Mouse (Mus musculus): ENCODE results near the gene Nxph4. TPM values are rescaled to one million over a fixed set of nuclear protein-coding genes. Genes with fewer than 3 reads are reported as not detected.
A peak's percentile ranks its signal among the peaks of the same experiment; 100 is the strongest.

Nxph4 gene
- polyA plus RNA-seq, 1 experiment from 2014 or later = 0.81 TPM

DNA sequence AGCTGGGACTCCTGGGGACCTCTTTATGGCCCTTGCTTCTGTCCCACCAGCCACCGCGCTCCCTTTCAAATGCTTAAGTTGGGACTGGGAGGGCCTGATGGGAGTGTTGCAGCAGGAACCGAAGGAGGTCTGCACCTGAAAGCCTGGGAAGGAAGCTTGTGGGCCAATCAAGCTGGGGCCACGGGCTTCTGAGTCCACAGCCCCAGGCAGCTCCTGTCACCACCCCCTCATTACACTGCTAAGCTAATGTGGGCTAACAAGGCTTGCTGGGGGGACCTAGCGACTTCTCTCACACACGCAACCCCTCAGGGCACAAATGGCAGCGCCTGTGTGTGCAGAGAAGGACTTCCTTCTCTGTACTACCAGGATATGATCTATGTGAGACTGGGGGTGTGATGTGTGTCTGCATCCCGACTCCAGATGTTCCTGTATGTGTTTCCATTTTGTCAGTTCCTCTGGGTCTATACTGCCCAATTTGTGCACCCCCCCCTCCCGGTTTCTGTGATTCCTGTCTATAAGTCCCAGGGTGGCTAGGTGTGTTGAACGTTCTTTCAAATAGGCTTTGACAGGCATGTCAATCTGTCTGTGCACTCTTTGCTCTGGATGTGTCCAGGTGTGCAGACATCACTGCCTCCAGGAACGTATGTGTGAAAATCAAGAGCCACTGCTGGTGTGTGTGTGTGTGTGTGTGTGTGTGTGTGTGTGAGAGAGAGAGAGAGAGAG, 23.3 kb downstream of the Nxph4 start:
- WGBS = 11% methylated on average over 11 of the region's 11 CpGs
- Histone ChIP-seq H3K9me3 (ENCODE audit: control insufficient read depth, low read length) (no peaks in the 10 kb centered on the region), H3K9ac (ENCODE audit: low read length) (peak overlapping the region; percentile 67; the same call in 1 of the 2 replicates), H3K27ac (replicated peaks in 1 of 2; ENCODE audit: control insufficient read depth in 1 of 2, insufficient read depth in 1 of 2, low read depth in 2 of 2, low read length in 2 of 2) (no peak overlapping the region), H3K36me3 (ENCODE audit: control insufficient read depth, insufficient read depth, low read length) (peaks cover 3% of the 10 kb centered on the region; the same call in 1 of the 2 replicates), H3K4me3 (ENCODE audit: control insufficient read depth in 1 of 2, insufficient read depth in 1 of 2, low read depth in 1 of 2, low read length in 2 of 2) (peak overlapping the region; percentile 49 to 52; a peak in 3 of 4 replicates), H3K27me3 (ENCODE audit: control insufficient read depth, insufficient read depth, low read length) (peaks cover 87% of the 10 kb centered on the region), H3K4me2 (ENCODE audit: low read length) (peak overlapping the region; percentile 96), H3K4me1 (ENCODE audit: control insufficient read depth in 2 of 2, insufficient read depth in 2 of 2, low read length in 2 of 2) (peaks cover 34 to 48% of the 10 kb centered on the region in 2 experiments)
- ATAC-seq (ENCODE audit: insufficient number of reproducible peaks, insufficient read depth, low FRiP score, low read depth) = no peak

GRCm38 (mm10) chr10:127509837-127510701, 24.3 kb downstream of the Nxph4 start:
- no peak for ATAC-seq (ENCODE audit: insufficient number of reproducible peaks, insufficient read depth, low FRiP score, low read depth)
- Histone ChIP-seq H3K9me3 (ENCODE audit: control insufficient read depth, low read length) (no peaks in the 10 kb centered on the region), H3K4me1 (ENCODE audit: control insufficient read depth in 2 of 2, insufficient read depth in 2 of 2, low read length in 2 of 2) (peaks cover 27 to 40% of the 10 kb centered on the region in 2 experiments), H3K27me3 (ENCODE audit: control insufficient read depth, insufficient read depth, low read length) (peaks cover 78% of the 10 kb centered on the region), H3K4me3 (ENCODE audit: control insufficient read depth in 1 of 2, insufficient read depth in 1 of 2, low read depth in 1 of 2, low read length in 2 of 2) (no peak overlapping the region), H3K36me3 (ENCODE audit: control insufficient read depth, insufficient read depth, low read length) (peaks cover 6% of the 10 kb centered on the region; the same call in 1 of the 2 replicates), H3K4me2 (ENCODE audit: low read length) (peak overlapping the region; percentile 77), H3K9ac (ENCODE audit: low read length) (no peak overlapping the region), H3K27ac (replicated peaks in 1 of 2; ENCODE audit: control insufficient read depth in 1 of 2, insufficient read depth in 1 of 2, low read depth in 2 of 2, low read length in 2 of 2) (no peak overlapping the region)
- 14% methylated on average over 17 of the region's 17 CpGs for WGBS

DNA sequence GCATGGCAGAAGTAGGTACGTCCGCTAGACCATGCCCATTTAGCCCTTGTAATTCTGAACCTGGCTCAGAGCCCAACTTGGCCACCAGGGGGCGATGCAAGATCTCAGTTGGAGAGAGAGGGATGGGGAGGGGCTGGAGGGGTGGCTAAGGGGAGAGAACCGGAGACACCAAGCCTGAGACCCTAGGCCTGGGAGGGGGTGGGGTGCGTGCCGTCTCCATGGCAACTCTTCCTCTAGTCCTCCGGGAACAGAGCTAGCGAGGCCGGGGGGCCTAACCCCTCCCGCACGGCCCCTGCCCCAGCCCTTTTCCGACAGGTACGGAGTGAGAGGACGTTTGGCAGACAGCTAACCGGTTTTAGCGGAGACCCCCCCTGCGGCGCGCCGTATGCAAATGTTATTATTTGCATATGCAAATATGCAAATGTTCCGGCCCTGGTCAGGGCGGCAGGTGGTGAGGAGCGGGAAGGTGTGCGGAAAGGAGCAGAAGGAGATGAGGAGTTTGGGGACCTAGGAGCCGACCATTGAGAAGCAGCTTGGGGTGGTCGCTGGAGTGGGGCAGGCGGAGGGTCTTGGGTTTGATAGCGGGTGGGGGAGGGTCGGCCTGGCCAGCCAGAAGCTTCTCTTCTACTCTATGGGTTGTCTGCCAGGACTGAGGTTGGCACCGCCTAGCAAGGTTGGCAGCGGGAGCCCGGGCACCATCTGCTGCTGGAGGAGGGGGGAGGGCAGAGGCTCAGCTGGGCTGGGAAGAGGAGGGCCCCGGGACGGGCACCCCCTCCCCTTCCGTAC, 25.1 kb downstream of the Nxph4 start:
- peaks cover 69% of the 10 kb centered on the region for H3K27me3 ChIP-seq (ENCODE audit: control insufficient read depth, insufficient read depth, low read length)
- peak; percentile 58 for ATAC-seq (ENCODE audit: insufficient number of reproducible peaks, insufficient read depth, low FRiP score, low read depth)
- no peaks in the 10 kb centered on the region for H3K9me3 ChIP-seq (ENCODE audit: control insufficient read depth, low read length)
- no peak overlapping the region for H3K27ac ChIP-seq (replicated peaks in 1 of 2; ENCODE audit: control insufficient read depth in 1 of 2, insufficient read depth in 1 of 2, low read depth in 2 of 2, low read length in 2 of 2)
- H3K4me3 ChIP-seq (ENCODE audit: control insufficient read depth in 1 of 2, insufficient read depth in 1 of 2, low read depth in 1 of 2, low read length in 2 of 2) = peak overlapping the region; percentile 39 to 46
- peak overlapping the region; percentile 77 for H3K4me2 ChIP-seq (ENCODE audit: low read length)
- H3K36me3 ChIP-seq (ENCODE audit: control insufficient read depth, insufficient read depth, low read length) = peaks cover 6% of the 10 kb centered on the region; the same call in 1 of the 2 replicates
- 1% methylated on average over 35 of the region's 35 CpGs for WGBS
- no peak overlapping the region for H3K9ac ChIP-seq (ENCODE audit: low read length)
- H3K4me1 ChIP-seq (ENCODE audit: control insufficient read depth in 2 of 2, insufficient read depth in 2 of 2, low read length in 2 of 2) = peaks cover 26 to 35% of the 10 kb centered on the region in 2 experiments

DNA sequence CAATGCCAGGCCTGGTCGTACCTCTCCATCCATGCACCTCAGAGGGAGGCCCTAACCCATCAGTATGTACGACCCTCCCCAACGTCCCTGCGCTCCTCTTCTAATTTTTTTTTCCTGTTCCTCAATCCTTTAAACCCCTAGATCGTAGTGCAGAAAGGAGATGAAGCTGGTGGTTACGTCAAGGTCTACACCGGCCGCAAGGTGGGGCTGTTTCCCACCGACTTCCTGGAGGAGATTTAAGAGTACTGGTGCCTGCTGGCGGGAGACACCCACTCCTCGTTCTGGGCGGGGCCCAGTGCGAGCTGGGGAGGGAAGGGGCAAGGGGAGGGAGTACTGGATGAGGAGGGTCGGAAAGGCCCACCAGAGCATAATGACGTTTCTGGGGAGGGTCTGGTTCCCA, 26.1 kb downstream of the Nxph4 start:
- H3K4me3 ChIP-seq (ENCODE audit: control insufficient read depth in 1 of 2, insufficient read depth in 1 of 2, low read depth in 1 of 2, low read length in 2 of 2) = no peak overlapping the region
- H3K27me3 ChIP-seq (ENCODE audit: control insufficient read depth, insufficient read depth, low read length) = peaks cover 59% of the 10 kb centered on the region
- peaks cover 18 to 25% of the 10 kb centered on the region in 2 experiments for H3K4me1 ChIP-seq (ENCODE audit: control insufficient read depth in 2 of 2, insufficient read depth in 2 of 2, low read length in 2 of 2)
- peak overlapping the region; percentile 77 for H3K4me2 ChIP-seq (ENCODE audit: low read length)
- H3K27ac ChIP-seq (replicated peaks in 1 of 2; ENCODE audit: control insufficient read depth in 1 of 2, insufficient read depth in 1 of 2, low read depth in 2 of 2, low read length in 2 of 2) = no peak overlapping the region
- H3K36me3 ChIP-seq (ENCODE audit: control insufficient read depth, insufficient read depth, low read length) = peaks cover 10% of the 10 kb centered on the region; the same call in 1 of the 2 replicates
- 4% methylated on average over 15 of the region's 15 CpGs for WGBS
- no peaks in the 10 kb centered on the region for H3K9me3 ChIP-seq (ENCODE audit: control insufficient read depth, low read length)
- H3K9ac ChIP-seq (ENCODE audit: low read length) = no peak overlapping the region
- no peak for ATAC-seq (ENCODE audit: insufficient number of reproducible peaks, insufficient read depth, low FRiP score, low read depth)

DNA sequence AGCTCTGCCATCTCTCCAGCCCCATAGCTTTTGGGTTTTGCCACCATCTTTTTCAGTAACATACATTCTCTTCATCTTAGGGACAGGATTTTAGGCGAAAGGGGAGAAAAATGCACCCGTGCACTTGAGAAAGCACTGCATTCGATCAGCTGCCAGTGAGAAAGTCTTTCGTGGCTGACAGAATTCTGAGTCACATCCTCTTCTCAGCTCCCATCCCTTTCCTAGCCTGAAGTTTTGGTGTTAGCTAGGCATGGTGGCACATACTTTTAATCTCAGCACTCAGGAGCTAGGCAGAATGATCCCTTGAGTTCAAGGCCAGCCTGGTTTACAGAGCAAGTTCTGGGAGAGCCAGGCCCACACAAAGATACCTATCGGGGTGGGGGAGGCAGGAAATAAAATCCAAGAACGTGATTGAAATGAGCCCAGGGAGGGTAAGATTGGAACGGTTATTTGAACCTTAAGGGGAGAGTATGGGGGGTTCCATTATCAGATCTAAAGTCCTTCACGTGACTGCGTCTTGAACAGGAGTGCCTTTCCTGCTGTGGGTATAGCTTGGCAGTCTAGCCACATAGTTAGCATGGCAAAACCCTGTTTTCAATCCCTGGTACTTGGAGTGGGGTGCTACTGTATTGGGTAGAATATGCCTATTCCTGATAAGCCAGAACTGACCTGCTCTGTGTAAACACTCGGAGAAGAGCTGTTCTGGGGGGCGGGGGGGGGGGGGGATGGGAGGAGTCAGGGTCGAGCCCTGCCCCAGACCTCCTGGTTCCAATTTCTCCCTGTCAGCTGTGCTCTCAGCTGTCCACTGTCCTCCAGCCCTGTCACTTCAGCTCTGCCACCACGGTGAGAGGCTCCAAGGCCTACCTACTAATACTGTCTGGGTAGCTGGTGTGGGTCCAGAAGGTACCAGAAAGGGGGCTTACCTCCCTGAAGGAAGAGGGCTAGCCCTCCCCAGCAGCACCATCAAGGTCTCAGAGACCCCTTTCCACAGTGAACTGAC, 33.2 kb downstream of the Nxph4 start, which contains the start of gene Stac3:
TSS of gene Stac3 (plus strand) at position 793 of the 1,000 bp plus-strand sequence.
- Histone ChIP-seq H3K36me3 (ENCODE audit: control insufficient read depth, insufficient read depth, low read length) (peaks cover 58% of the 10 kb centered on the region), H3K9ac (ENCODE audit: low read length) (no peak within 1 kb of the TSS), H3K4me3 (ENCODE audit: control insufficient read depth in 1 of 2, insufficient read depth in 1 of 2, low read depth in 1 of 2, low read length in 2 of 2) (no peak within 1 kb of the TSS), H3K9me3 (ENCODE audit: control insufficient read depth, low read length) (no peaks in the 10 kb centered on the region), H3K27ac (replicated peaks in 1 of 2; ENCODE audit: control insufficient read depth in 1 of 2, insufficient read depth in 1 of 2, low read depth in 2 of 2, low read length in 2 of 2) (no peak within 1 kb of the TSS), H3K4me1 (ENCODE audit: control insufficient read depth in 2 of 2, insufficient read depth in 2 of 2, low read length in 2 of 2) (no peaks in the 10 kb centered on the region), H3K27me3 (ENCODE audit: control insufficient read depth, insufficient read depth, low read length) (no peaks in the 10 kb centered on the region), H3K4me2 (ENCODE audit: low read length) (no peak within 1 kb of the TSS)
- WGBS = 63% methylated on average over 13 of the region's 13 CpGs
- ATAC-seq (ENCODE audit: insufficient number of reproducible peaks, insufficient read depth, low FRiP score, low read depth) = no peak

GRCm38 (mm10) chr10:127500042-127500441, 34.3 kb downstream of the Nxph4 start:
- H3K36me3 ChIP-seq (ENCODE audit: control insufficient read depth, insufficient read depth, low read length) = peaks cover 65% of the 10 kb centered on the region
- WGBS = 83% methylated on average over 4 of the region's 4 CpGs
- H3K4me1 ChIP-seq (ENCODE audit: control insufficient read depth in 2 of 2, insufficient read depth in 2 of 2, low read length in 2 of 2) = no peaks in the 10 kb centered on the region
- H3K9ac ChIP-seq (ENCODE audit: low read length) = no peak overlapping the region
- no peak overlapping the region for H3K27ac ChIP-seq (replicated peaks in 1 of 2; ENCODE audit: control insufficient read depth in 1 of 2, insufficient read depth in 1 of 2, low read depth in 2 of 2, low read length in 2 of 2)
- H3K4me3 ChIP-seq (ENCODE audit: control insufficient read depth in 1 of 2, insufficient read depth in 1 of 2, low read depth in 1 of 2, low read length in 2 of 2) = no peak overlapping the region
- no peaks in the 10 kb centered on the region for H3K9me3 ChIP-seq (ENCODE audit: control insufficient read depth, low read length)
- H3K4me2 ChIP-seq (ENCODE audit: low read length) = no peak overlapping the region
- no peak for ATAC-seq (ENCODE audit: insufficient number of reproducible peaks, insufficient read depth, low FRiP score, low read depth)
- no peaks in the 10 kb centered on the region for H3K27me3 ChIP-seq (ENCODE audit: control insufficient read depth, insufficient read depth, low read length)

All from heart, embryonic 14.5 days (tissue).